Mouse (Mus musculus) CH12.LX (cell line): ENCODE measurements around the gene Fam193b.

ENCODE experiments used
- CTCF ChIP-seq, 2 experiments: IDR thresholded peaks in 1 of 2; conservative IDR thresholded peaks in 1 of 2; 2 replicates each; pipeline ENCODE4 v1.5.1; 2011 to 2012; ENCODE audit warnings: low read depth in 2 of 2, low read length in 2 of 2, improper control_type of control experiment in 1 of 2, inconsistent platforms in 1 of 2, mild to moderate bottlenecking in 1 of 2, moderate library complexity in 1 of 2
- ELF1 ChIP-seq: IDR thresholded peaks from 2 replicates; pipeline ENCODE4 v1.6.1; 2014; ENCODE audit warnings: low read depth, mild to moderate bottlenecking, inconsistent platforms, low read length, improper control_type of control experiment
- EP300 ChIP-seq: IDR thresholded peaks from 2 replicates; pipeline ENCODE4 v1.6.1; 2011; ENCODE audit warnings: low read length, improper control_type of control experiment
- ETS1 ChIP-seq: conservative IDR thresholded peaks from 2 replicates; pipeline ENCODE4 v1.6.1; 2012; ENCODE audit warnings: low read depth, mild to moderate bottlenecking, inconsistent platforms, low read length, improper control_type of control experiment, moderate library complexity
- KAT2A ChIP-seq: IDR thresholded peaks from 2 replicates; pipeline ENCODE4 v1.6.1; 2012; ENCODE audit warnings: low read length, improper control_type of control experiment, inconsistent platforms; ENCODE audit not compliant: insufficient replicate concordance
- MYC ChIP-seq: IDR thresholded peaks from 2 replicates; pipeline ENCODE4 v1.6.1; 2011; ENCODE audit warnings: low read depth, mild to moderate bottlenecking, improper control_type of control experiment, low read length
- POLR2AphosphoS2 ChIP-seq: IDR thresholded peaks from 2 replicates; pipeline ENCODE4 v1.6.1; 2011; ENCODE audit warnings: low read depth, low read length, improper control_type of control experiment
- RAD21 ChIP-seq: IDR thresholded peaks from 2 replicates; pipeline ENCODE4 v1.6.1; 2011; ENCODE audit warnings: low read depth, mild to moderate bottlenecking, low read length, improper control_type of control experiment, moderate library complexity
- TCF12 ChIP-seq: IDR thresholded peaks from 2 replicates; pipeline ENCODE4 v1.6.1; 2014; ENCODE audit warnings: low read depth, mild to moderate bottlenecking, inconsistent platforms, low read length, improper control_type of control experiment
- UBTF ChIP-seq: IDR thresholded peaks from 2 replicates; pipeline ENCODE4 v1.6.1; 2012; ENCODE audit warnings: low read depth, mild to moderate bottlenecking, inconsistent platforms, low read length, improper control_type of control experiment, moderate library complexity
- ZKSCAN1 ChIP-seq: IDR thresholded peaks from 2 replicates; pipeline ENCODE4 v1.6.1; 2012; ENCODE audit warnings: low read depth, inconsistent platforms, low read length, improper control_type of control experiment, borderline replicate concordance

DNA sequence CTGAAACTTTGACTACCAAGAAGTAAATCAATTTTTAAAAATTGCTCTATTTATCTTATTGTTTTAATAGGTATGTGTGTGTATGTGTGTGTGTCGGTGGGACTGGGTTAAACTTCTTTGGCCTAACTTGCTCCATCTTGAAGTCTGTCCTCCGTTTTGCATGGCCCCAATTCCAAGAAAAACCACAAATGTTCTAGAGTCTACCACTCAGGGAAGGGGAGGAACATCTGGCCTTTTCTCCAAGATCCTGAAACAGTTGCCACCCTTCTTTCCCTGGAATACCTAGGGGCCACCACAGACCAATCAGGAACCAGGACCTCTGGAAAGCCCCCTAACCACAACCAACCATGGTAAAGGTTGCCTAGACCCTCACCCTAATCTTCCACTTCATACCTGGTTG is 1.1 kb upstream of the Fam193b start:
- no peak for TF ChIP-seq RAD21
- TF ChIP-seq KAT2A, result no peak
- TF ChIP-seq CTCF (conservative IDR thresholded peaks at IDR 0.05 in 1 of 2, IDR thresholded peaks at IDR 0.05 in 1 of 2; ENCODE audit: low read depth in 2 of 2, low read length in 2 of 2), result no peak
- TF ChIP-seq ZKSCAN1, result no peak
- no peak for TF ChIP-seq ELF1
- no peak for TF ChIP-seq MYC
- TF ChIP-seq TCF12, result no peak
- no peak for TF ChIP-seq ETS1
- TF ChIP-seq POLR2AphosphoS2, result no peak
- no peak for TF ChIP-seq UBTF
- no peak for TF ChIP-seq EP300
